Mouse (Mus musculus): ENCODE data around the gene Lrrc23.

DNA sequence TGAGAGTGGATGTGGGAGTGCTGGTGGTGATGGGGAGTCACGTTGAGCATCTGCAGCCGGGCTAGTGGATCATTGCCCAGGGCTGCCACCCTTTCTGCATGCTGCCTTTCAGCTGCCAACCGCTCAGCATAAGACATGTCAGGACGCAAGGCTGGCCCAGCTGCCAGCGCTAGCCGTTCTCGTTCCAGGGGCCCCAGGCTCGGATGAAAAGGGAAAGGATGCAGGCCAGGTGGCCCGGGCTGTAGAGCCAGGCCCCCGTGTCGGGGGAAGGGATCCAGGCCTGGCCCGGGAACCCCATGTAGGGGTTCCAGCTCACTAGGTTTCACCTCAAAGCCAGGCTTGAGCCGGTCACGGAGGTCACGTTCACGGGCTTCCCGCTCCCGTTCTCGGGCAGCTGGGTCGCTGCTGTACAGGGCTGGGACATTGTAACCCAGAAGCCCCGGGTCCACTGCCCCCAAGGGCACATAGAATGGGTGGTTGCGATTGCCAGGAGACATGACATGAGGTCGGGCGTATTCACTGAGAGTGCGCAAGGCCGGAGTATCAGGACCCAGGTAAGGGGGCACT, 34.7 kb downstream of the Lrrc23 start:
- TF ChIP-seq CTCF (IDR thresholded peaks at IDR 0.05; ENCODE audit: low read depth, low read length) (no peak), GATA1 (IDR thresholded peaks at IDR 0.05; ENCODE audit: borderline replicate concordance, low read length) (no peak), TAL1 (conservative IDR thresholded peaks at IDR 0.05; ENCODE audit: low read depth, low read length) (no peak)
